Mouse (Mus musculus) lung, postnatal 0 days (tissue): Measurements from ENCODE around the gene Arpc5.

Source experiments
- CTCF ChIP-seq: IDR thresholded peaks from 2 replicates; pipeline ENCODE4 v1.5.1; 2016; ENCODE audit warnings: antibody characterized with exemption, mild to moderate bottlenecking
- EP300 ChIP-seq: IDR thresholded peaks from 2 replicates; pipeline ENCODE4 v1.6.1; 2016; ENCODE audit warnings: antibody characterized with exemption, mild to moderate bottlenecking, control low read depth

GRCm38 (mm10) chr1:152738793-152739192 is 27.5 kb upstream of the Arpc5 start:
- TF ChIP-seq EP300: no peak
- TF ChIP-seq CTCF: no peak
